Mouse (Mus musculus): Measurements from ENCODE around the gene Asb18. TPM values are rescaled to one million over a fixed set of nuclear protein-coding genes. Genes with fewer than 3 reads are reported as not detected.

Asb18 gene
- polyA plus RNA-seq, 1 experiment, result 0.15 TPM

GRCm38 (mm10) chr1:89933028-89933427 lies 81.4 kb downstream of the Asb18 start:
- DNase-seq (ENCODE audit: low spot score), result no peak

GRCm38 (mm10) chr1:89932616-89933015 lies 81.8 kb downstream of the Asb18 start:
- DNase-seq (ENCODE audit: low spot score), result no peak

GRCm38 (mm10) chr1:89932021-89932423 lies 82.4 kb downstream of the Asb18 start:
- no peak for DNase-seq (ENCODE audit: low spot score)

GRCm38 (mm10) chr1:89931120-89931519 lies 83.3 kb downstream of the Asb18 start, which contains the start of gene Gbx2:
TSS of gene Gbx2 (minus strand) at chr1:89931179.
- DNase-seq (ENCODE audit: low spot score), result no peak

GRCm38 (mm10) chr1:89930551-89930950 lies 83.9 kb downstream of the Asb18 start:
- no peak for DNase-seq (ENCODE audit: low spot score)

GRCm38 (mm10) chr1:89929721-89930505 lies 84.6 kb downstream of the Asb18 start:
- DNase-seq (ENCODE audit: low spot score), result no peak

- DNase-seq (ENCODE audit: low spot score), result no peak
Observed at GRCm38 (mm10) chr1:89929181-89929580, 85.3 kb downstream of the Asb18 start.

- DNase-seq (ENCODE audit: low spot score), result no peak
Observed at GRCm38 (mm10) chr1:89928676-89929075, 85.8 kb downstream of the Asb18 start.

GRCm38 (mm10) chr1:89927061-89927661 lies 87.3 kb downstream of the Asb18 start:
- DNase-seq (ENCODE audit: low spot score), result no peak

GRCm38 (mm10) chr1:89926583-89927060 lies 87.8 kb downstream of the Asb18 start:
- no peak for DNase-seq (ENCODE audit: low spot score)

GRCm38 (mm10) chr1:89925501-89926190 lies 88.8 kb downstream of the Asb18 start:
- no peak for DNase-seq (ENCODE audit: low spot score)

- DNase-seq (ENCODE audit: low spot score), result no peak
Observed at GRCm38 (mm10) chr1:89923642-89924020, 90.8 kb downstream of the Asb18 start.

GRCm38 (mm10) chr1:89922883-89923641 lies 91.4 kb downstream of the Asb18 start:
- DNase-seq (ENCODE audit: low spot score), result no peak

GRCm38 (mm10) chr1:89922282-89922681 lies 92.2 kb downstream of the Asb18 start:
- no peak for DNase-seq (ENCODE audit: low spot score)

- no peak for DNase-seq (ENCODE audit: low spot score)
Observed at GRCm38 (mm10) chr1:89921806-89922205, 92.7 kb downstream of the Asb18 start.

GRCm38 (mm10) chr1:89919206-89919605 lies 95.3 kb downstream of the Asb18 start:
- DNase-seq (ENCODE audit: low spot score), result no peak

GRCm38 (mm10) chr1:89918111-89918510 lies 96.4 kb downstream of the Asb18 start:
- no peak for DNase-seq (ENCODE audit: low spot score)

GRCm38 (mm10) chr1:89913611-89914010 lies 100.9 kb downstream of the Asb18 start:
- DNase-seq (ENCODE audit: low spot score), result no peak

GRCm38 (mm10) chr1:89912392-89912791 lies 102.1 kb downstream of the Asb18 start:
- no peak for DNase-seq (ENCODE audit: low spot score)

GRCm38 (mm10) chr1:89909796-89910195 lies 104.7 kb downstream of the Asb18 start:
- DNase-seq (ENCODE audit: low spot score), result no peak

- no peak for DNase-seq (ENCODE audit: low spot score)
Observed at GRCm38 (mm10) chr1:89902641-89903040, 111.8 kb downstream of the Asb18 start.

GRCm38 (mm10) chr1:89902236-89902635 lies 112.2 kb downstream of the Asb18 start:
- DNase-seq (ENCODE audit: low spot score), result no peak

Data from urinary bladder, adult 2 months (tissue).